Mouse (Mus musculus): ENCODE data around the gene Olfr311.

DNA sequence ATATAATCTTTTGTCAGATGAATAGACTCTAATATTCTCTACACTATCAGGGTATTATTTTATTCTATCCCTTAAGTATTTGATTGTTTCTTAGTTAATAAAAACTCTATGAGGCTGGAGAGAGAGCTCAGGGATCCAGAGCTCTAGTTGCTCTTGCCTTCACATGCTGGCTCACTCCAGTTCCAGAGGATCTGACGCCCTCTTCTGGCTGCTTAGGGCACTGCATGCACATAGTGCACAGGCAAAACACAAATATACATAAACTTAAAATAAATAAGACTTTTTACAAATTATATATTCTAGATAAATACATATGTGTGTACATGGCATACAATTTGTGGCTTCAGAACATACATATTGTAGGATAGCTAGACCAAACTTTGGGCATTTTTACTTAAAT is 27.1 kb upstream of the Olfr311 start:
- peak; percentile 39; the same call in 1 of the 2 replicates for TF ChIP-seq CTCF (IDR thresholded peaks at IDR 0.05; ENCODE audit: borderline replicate concordance, extremely low read depth, insufficient read depth, insufficient read length)
- no peak for TF ChIP-seq POLR2A (IDR thresholded peaks at IDR 0.05; ENCODE audit: borderline replicate concordance, extremely low read depth, insufficient read depth, insufficient read length, poor library complexity, severe bottlenecking)
